Mouse (Mus musculus) kidney, postnatal 25 days (tissue): ENCODE measurements around the gene Smdt1.
A peak's percentile ranks its signal among the peaks of the same experiment; 100 is the strongest.
"Not testable (repeated sequence)": the region's sequence is repeated elsewhere in the genome, so short reads cannot be mapped to it uniquely, and the experiment has no call there.

ENCODE experiments used
- DNase-seq, 2 experiments: peaks; one replicate each; pipeline ENCODE4 v3.0.0; 2021; ENCODE audit warnings: mixed read lengths in 2 of 2

The Smdt1 gene

GRCm38 (mm10) chr15:82372446-82372845, 33.7 kb downstream of the Smdt1 start:
- DNase-seq: no peak

DNA sequence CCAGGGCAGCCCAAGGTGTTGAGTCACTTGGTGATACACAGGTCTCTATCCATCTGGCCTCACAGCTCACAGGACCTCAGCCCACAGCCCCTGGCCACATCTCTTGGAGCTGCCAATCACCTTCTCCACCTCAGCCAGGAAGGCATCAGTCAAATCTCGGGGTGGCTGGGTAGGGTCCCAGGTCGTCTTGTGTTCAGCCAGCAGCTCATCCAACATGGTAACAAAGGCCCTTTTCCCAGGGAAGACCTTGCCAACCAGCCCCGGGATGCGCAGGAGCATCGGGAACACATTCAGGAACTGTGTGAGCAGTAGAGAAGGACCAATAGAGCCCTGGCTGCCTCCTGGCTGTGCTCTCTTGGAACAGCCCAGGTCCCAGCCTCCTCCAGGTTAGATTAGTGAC, 34.2 kb downstream of the Smdt1 start:
- DNase-seq: no peak

DNA sequence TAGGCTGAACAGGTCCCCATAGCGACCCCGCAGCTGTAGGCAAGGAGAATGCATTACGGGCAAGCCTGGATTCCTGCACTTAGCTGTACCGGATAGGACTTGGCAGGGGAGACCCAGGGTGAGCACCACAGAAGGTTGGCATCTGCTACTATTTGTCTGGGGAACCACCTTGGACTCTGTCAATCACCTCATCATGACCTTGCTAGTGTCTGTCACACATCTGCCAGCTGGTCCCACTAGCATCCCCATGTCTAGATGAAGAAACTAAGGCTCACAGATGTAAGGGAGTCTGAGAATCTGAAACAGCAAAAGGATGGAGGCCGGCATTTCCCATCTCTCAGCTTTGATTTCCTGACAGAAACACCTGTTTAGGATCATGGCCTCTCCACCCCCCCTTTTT, 35.7 kb downstream of the Smdt1 start:
- DNase-seq: no peak

GRCm38 (mm10) chr15:82375855-82376254, 37.1 kb downstream of the Smdt1 start:
- peak in 1 of 2 experiments; percentile 35 for DNase-seq

- peak; percentile 73 to 77 for DNase-seq
These were observed 37.8 kb downstream of the Smdt1 start for GRCm38 (mm10) chr15:82376393-82377138.

DNA sequence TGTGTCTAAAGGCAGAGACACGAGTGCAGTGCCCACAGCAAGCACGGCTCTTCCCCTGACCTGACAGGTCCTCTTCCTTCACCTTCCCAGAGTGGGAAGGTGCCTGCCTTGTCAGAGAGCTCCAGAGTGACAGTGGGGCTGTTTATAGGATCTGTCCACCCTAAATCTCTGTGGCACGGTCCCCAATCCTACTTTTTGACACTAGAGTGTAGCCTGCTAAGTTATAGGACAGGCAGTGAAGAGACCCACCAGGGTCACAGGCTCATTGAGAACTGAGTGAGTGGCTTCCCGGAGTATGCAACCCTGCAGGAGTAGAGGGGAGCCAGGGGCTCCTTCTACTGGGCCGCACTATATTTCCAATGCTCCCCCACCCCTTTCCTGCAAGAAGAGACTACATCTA, 38.9 kb downstream of the Smdt1 start:
- peak in 1 of 2 experiments; percentile 11 for DNase-seq

- peak; percentile 20 to 58 for DNase-seq
These were observed 39.8 kb downstream of the Smdt1 start for GRCm38 (mm10) chr15:82378261-82379180.

DNA sequence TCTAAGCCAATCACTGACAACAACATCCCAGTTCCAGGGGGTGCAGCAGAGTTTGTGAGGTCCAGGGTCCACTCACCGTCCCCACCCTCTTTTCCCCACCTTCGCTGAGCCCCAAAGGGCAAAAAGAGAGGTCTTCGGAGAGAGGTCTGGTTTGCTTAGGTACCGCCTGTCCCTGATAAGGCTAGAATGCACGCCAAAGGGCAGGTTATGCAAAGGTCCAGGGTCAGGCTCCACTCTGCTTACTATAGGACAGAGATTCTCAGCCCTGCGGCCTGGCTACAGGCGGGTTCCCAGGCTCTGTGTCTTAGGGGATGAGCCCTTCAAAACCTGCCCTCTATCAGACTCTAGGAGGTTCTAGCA, 40.7 kb downstream of the Smdt1 start:
- DNase-seq: no peak

GRCm38 (mm10) chr15:82379871-82380713, 41.3 kb downstream of the Smdt1 start, which contains the start of gene Cyp2d22:
Gene Cyp2d22 (minus strand): TSS chr15:82380260.
- DNase-seq: peak; percentile 73 to 88

GRCm38 (mm10) chr15:82380714-82381062, 41.9 kb downstream of the Smdt1 start:
- DNase-seq: peak in 1 of 2 experiments; percentile 30

GRCm38 (mm10) chr15:82382441-82382840, 43.7 kb downstream of the Smdt1 start:
- DNase-seq: no peak

DNA sequence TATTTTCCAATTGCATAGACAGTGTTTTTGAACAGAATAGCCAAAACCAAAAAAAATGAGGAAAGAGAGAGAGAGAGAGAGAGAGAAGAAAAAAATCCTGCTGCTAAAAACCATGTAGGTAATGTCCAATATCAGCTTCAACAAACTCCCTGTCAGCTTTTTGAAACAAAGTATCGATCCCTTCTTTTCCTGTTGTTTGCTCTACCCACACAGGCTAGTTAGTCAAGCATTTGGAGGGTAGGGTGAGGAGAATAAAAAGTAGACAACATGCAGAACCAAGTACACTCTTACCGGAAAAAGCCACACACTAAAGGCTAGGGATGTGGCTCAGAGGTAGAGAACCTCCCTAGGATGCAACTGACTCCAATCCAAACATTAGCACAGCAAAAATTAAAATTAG, 47.0 kb downstream of the Smdt1 start:
- DNase-seq: no peak

DNA sequence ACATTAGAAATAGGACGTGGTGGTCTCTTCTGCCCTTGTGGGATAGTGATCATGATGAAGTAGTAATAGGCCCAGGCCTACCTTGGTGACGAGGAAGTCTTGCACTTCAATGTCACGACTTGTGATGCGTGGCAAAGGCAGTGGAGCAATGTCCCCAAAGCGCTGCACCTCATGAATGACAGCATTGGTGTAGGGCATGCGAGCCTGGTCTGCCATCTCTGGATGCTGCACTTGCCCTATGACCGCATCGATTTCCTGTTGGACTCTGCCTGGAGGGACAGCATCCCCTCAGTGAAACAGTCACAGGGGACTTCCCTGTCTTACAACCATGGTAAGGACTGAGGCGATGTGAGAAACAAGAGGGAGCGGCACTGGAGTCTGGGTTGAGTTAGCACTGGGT, 51.2 kb downstream of the Smdt1 start:
- DNase-seq: not testable (repeated sequence)

GRCm38 (mm10) chr15:82393922-82394321, 55.2 kb downstream of the Smdt1 start, which contains the start of gene Cyp2d11:
Gene Cyp2d11 (minus strand): TSS chr15:82394022.
- not testable (repeated sequence) for DNase-seq

DNA sequence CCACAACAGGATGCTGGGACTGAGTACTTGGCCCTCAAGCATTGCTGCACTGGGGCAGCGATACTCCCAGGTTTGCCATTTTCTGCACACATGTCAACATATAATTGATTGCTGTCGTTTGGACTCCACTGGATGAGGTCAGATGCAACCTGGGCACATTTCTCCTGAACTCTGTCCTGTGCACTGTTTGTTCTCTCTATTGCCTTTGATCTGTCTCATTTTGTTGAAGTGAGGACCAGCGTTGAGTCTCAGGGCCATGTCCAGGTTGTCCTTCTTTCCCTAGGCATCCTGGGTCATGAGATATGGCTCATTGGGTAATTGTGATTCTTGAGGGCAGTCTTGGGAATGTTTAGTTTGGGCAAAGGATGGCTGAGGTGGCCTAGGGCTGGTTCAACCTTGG, 57.2 kb downstream of the Smdt1 start:
- DNase-seq: not testable (repeated sequence)
